Mouse (Mus musculus): ENCODE measurements around the gene Ulk2.

DNA sequence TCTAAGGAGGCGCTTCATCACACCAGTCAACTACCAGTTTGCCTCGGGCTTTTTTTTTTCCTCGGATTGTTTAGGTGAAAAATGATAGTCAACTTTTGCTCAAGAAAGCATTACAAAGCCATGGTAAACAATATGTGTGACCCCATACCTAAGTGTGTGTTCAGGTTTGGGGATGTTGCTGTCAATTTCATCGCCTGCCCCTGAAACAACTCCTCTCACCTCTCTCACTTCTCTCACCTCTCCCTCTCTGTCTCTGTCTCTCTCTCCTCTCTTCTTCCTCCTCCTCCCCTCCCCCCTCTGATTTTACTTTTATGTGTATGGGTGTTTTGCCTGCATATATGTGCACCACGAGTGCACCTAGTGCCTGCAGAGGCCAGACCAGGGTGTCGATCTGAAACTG, 666 bp upstream of the Ulk2 start:
- TF ChIP-seq POLR2A (IDR thresholded peaks at IDR 0.05; ENCODE audit: extremely low read depth, insufficient read depth, low read length) (no peak), CTCF (IDR thresholded peaks at IDR 0.05; ENCODE audit: extremely low read depth, insufficient read depth, low read length) (no peak)
